11 mouse cellular contexts compared by ENCODE assay signal in genomic region chr9:114988610-114989327, GRCm38 (mm10). TPM values are rescaled to one million over a fixed set of nuclear protein-coding genes. Genes with fewer than 3 reads are reported as not detected.
DNase-seq lines count a peak whose midpoint lies in the region; ATAC-seq and TF ChIP-seq lines count a peak whose summit lies in the region.
"Had no signal": no experiment of that assay in that cellular context is flagged by ENCODE, and none has a peak within 500 bp of the region (broad histone marks: within the 10 kb centered on the region; RNA-seq: fewer than 3 reads in every experiment).

No protein-coding gene starts in this region.

- H3K36me3 ChIP-seq in forebrain, embryonic 16.5 days (ENCODE audit: control insufficient read depth, insufficient read depth), result no peaks in the 10 kb centered on the region
- no peaks in the 10 kb centered on the region for H3K36me3 ChIP-seq in forebrain, embryonic 11.5 days (ENCODE audit: control insufficient read depth, insufficient read depth, low read length)
- H3K36me3 ChIP-seq in midbrain, postnatal 0 days (ENCODE audit: insufficient read depth, low read length), result no peaks in the 10 kb centered on the region
- H3K36me3 ChIP-seq in lung, postnatal 0 days (ENCODE audit: insufficient read depth, low read length), result no peaks in the 10 kb centered on the region
- H3K36me3 ChIP-seq: liver, embryonic 12.5 days had no signal

- intact Hi-C loops in left cerebral cortex, postnatal 4 days (cut with DNase I), result no loop called here

- no peak for DNase-seq in forebrain, embryonic 11.5 days (ENCODE audit: low spot score)
- peak; percentile 60 for DNase-seq in left cerebral cortex, postnatal 4 days
- no peak for DNase-seq in left cerebral cortex, adult 8-10 months (ENCODE audit: low spot score in 2 of 2)
- DNase-seq in adipocyte (ENCODE audit: low spot score), result peak; percentile 32
- DNase-seq in midbrain, postnatal 0 days (ENCODE audit: low spot score), result peak; percentile 44
- DNase-seq in lung, postnatal 0 days (ENCODE audit: low spot score), result no peak
- DNase-seq in adrenal gland, adult 2 months, result no peak
- DNase-seq: gastrocnemius, postnatal 25 days; kidney, postnatal 4 days had no signal

- H3K4me2 ChIP-seq in forebrain, embryonic 16.5 days (ENCODE audit: low read length), result no peak overlapping the region
- H3K4me2 ChIP-seq in forebrain, embryonic 11.5 days (ENCODE audit: low read depth, low read length, severe bottlenecking), result no peak overlapping the region
- H3K4me2 ChIP-seq in midbrain, postnatal 0 days (ENCODE audit: low read depth, low read length, poor library complexity, severe bottlenecking), result no peak overlapping the region
- H3K4me2 ChIP-seq in lung, postnatal 0 days (replicated peaks; ENCODE audit: low read depth, low read length), result no peak overlapping the region
- H3K4me2 ChIP-seq: liver, embryonic 12.5 days had no signal

- H3K4me3 ChIP-seq in forebrain, embryonic 16.5 days (replicated peaks; ENCODE audit: low read length), result no peak overlapping the region
- H3K4me3 ChIP-seq in forebrain, embryonic 11.5 days (ENCODE audit: low read depth, low read length), result no peak overlapping the region
- H3K4me3 ChIP-seq in midbrain, postnatal 0 days (ENCODE audit: low read depth, low read length), result no peak overlapping the region
- H3K4me3 ChIP-seq in lung, postnatal 0 days (ENCODE audit: low read depth, low read length), result no peak overlapping the region
- H3K4me3 ChIP-seq: liver, embryonic 12.5 days had no signal

- WGBS in forebrain, embryonic 16.5 days, result 65% methylated on average over 6 of the region's 6 CpGs
- 80% methylated on average over 6 of the region's 6 CpGs for WGBS in forebrain, embryonic 11.5 days
- 63% methylated on average over 6 of the region's 6 CpGs for WGBS in midbrain, postnatal 0 days
- WGBS in lung, postnatal 0 days, result 58% methylated on average over 6 of the region's 6 CpGs

- H3K27ac ChIP-seq in forebrain, embryonic 16.5 days (ENCODE audit: low read length), result peak overlapping the region; percentile 47; the same call in 1 of the 2 replicates
- no peak overlapping the region for H3K27ac ChIP-seq in forebrain, embryonic 11.5 days (ENCODE audit: low read depth, low read length)
- H3K27ac ChIP-seq in midbrain, postnatal 0 days (ENCODE audit: low read depth, low read length), result 0 out of 2 replicates have a peak overlapping the region, but pooled peaks have one; percentile 38
- H3K27ac ChIP-seq in lung, postnatal 0 days (ENCODE audit: low read length), result no peak overlapping the region
- H3K27ac ChIP-seq: liver, embryonic 12.5 days had no signal

- no peak for TF ChIP-seq CTCF in midbrain, postnatal 0 days (IDR thresholded peaks at IDR 0.05)
- no peak for TF ChIP-seq CTCF in lung, postnatal 0 days (IDR thresholded peaks at IDR 0.05)

- TF ChIP-seq EP300 in lung, postnatal 0 days (IDR thresholded peaks at IDR 0.05), result no peak

- ATAC-seq in forebrain, embryonic 16.5 days, result no peak
- ATAC-seq in forebrain, embryonic 11.5 days (replicated peaks; ENCODE audit: low FRiP score), result no peak
- no peak for ATAC-seq in midbrain, postnatal 0 days (ENCODE audit: low FRiP score)
- no peak for ATAC-seq in lung, postnatal 0 days
- ATAC-seq: liver, embryonic 12.5 days had no signal

- H3K4me1 ChIP-seq in forebrain, embryonic 16.5 days (replicated peaks; ENCODE audit: control insufficient read depth, insufficient read depth, low read length), result peaks cover 6% of the 10 kb centered on the region
- no peaks in the 10 kb centered on the region for H3K4me1 ChIP-seq in forebrain, embryonic 11.5 days (replicated peaks; ENCODE audit: control insufficient read depth, insufficient read depth, low read length)
- H3K4me1 ChIP-seq in midbrain, postnatal 0 days (ENCODE audit: insufficient read depth, low read length), result no peaks in the 10 kb centered on the region
- no peaks in the 10 kb centered on the region for H3K4me1 ChIP-seq in lung, postnatal 0 days (ENCODE audit: insufficient read depth, low read depth, low read length)
- H3K4me1 ChIP-seq: liver, embryonic 12.5 days had no signal

- no peaks in the 10 kb centered on the region for H3K27me3 ChIP-seq in forebrain, embryonic 16.5 days (replicated peaks; ENCODE audit: control insufficient read depth, insufficient read depth, low read length)
- H3K27me3 ChIP-seq in forebrain, embryonic 11.5 days (ENCODE audit: control insufficient read depth, insufficient read depth, low read length), result no peaks in the 10 kb centered on the region
- no peaks in the 10 kb centered on the region for H3K27me3 ChIP-seq in midbrain, postnatal 0 days (ENCODE audit: insufficient read depth, low read length)
- H3K27me3 ChIP-seq in lung, postnatal 0 days (replicated peaks; ENCODE audit: insufficient read depth, low read length), result no peaks in the 10 kb centered on the region
- H3K27me3 ChIP-seq: liver, embryonic 12.5 days had no signal

- H3K9ac ChIP-seq in forebrain, embryonic 16.5 days (replicated peaks; ENCODE audit: low read depth, low read length), result no peak overlapping the region
- H3K9ac ChIP-seq in forebrain, embryonic 11.5 days (ENCODE audit: low read length), result no peak overlapping the region
- H3K9ac ChIP-seq in midbrain, postnatal 0 days (replicated peaks; ENCODE audit: low read length, poor library complexity, severe bottlenecking), result 0 out of 2 replicates have a peak overlapping the region, but pooled peaks have one; percentile 33
- no peak overlapping the region for H3K9ac ChIP-seq in lung, postnatal 0 days (replicated peaks; ENCODE audit: low read depth)
- H3K9ac ChIP-seq: liver, embryonic 12.5 days had no signal

- H3K9me3 ChIP-seq in forebrain, embryonic 16.5 days (ENCODE audit: control insufficient read depth, low read length), result peaks cover 8% of the 10 kb centered on the region; the same call in 1 of the 2 replicates
- no peaks in the 10 kb centered on the region for H3K9me3 ChIP-seq in forebrain, embryonic 11.5 days (ENCODE audit: control insufficient read depth, low read length)
- H3K9me3 ChIP-seq in midbrain, postnatal 0 days (ENCODE audit: low read length), result no peaks in the 10 kb centered on the region
- no peaks in the 10 kb centered on the region for H3K9me3 ChIP-seq in lung, postnatal 0 days (ENCODE audit: low read length)

RNA-seq across cellular contexts. Expression of gene Rps27rt, which starts 6.2 kb away (rescaled TPM):
- 169 and 228 TPM in 2 replicates for polyA plus RNA-seq in forebrain, embryonic 16.5 days (2015; fragmentation: Nextera tagmentation; extraction: Ambion mirVana)
- 318 and 355 TPM in 2 replicates for polyA plus RNA-seq in forebrain, embryonic 11.5 days (2014; fragmentation: Nextera tagmentation; extraction: Ambion mirVana)
- total RNA-seq in left cerebral cortex, postnatal 4 days (2021), result 10 to 100 TPM; 15.8 to 36.9 TPM
- 10 to 100 TPM in 3 of 4 experiments, 1 to 10 TPM in 1; 9.8 to 44.3 (median 37.3) TPM for total RNA-seq in left cerebral cortex, adult 8-10 months (2022)
- total RNA-seq in midbrain, postnatal 0 days (2014; rRNA removed), result 20.7 and 27.4 TPM in 2 replicates
- polyA plus RNA-seq in midbrain, postnatal 0 days (2015; fragmentation: Nextera tagmentation; extraction: Ambion mirVana), result 195 and 227 TPM in 2 replicates
- polyA plus RNA-seq in lung, postnatal 0 days (2015; fragmentation: Nextera tagmentation; extraction: Ambion mirVana), result 620 and 625 TPM in 2 replicates
- 10 to 100 TPM; 29.7 to 63.5 TPM for total RNA-seq in adrenal gland, adult 2 months (2021)
- 2.0 and 2.8 TPM in 2 replicates for polyA plus RNA-seq in adrenal gland, adult 2 months (2012; rRNA removed)

RNA-seq across cellular contexts. Expression of gene Osbpl10, which starts 10.4 kb away (rescaled TPM):
- 1.6 and 2.8 TPM in 2 replicates for polyA plus RNA-seq in forebrain, embryonic 16.5 days (2015; fragmentation: Nextera tagmentation; extraction: Ambion mirVana)
- polyA plus RNA-seq in forebrain, embryonic 11.5 days (2014; fragmentation: Nextera tagmentation; extraction: Ambion mirVana), result 1.0 and 1.6 TPM in 2 replicates
- 10 to 100 TPM; 41.1 to 42.8 TPM for total RNA-seq in left cerebral cortex, postnatal 4 days (2021)
- 10 to 100 TPM; 39.9 to 46.4 (median 45.2) TPM for total RNA-seq in left cerebral cortex, adult 8-10 months (2022)
- 22.5 and 23.5 TPM in 2 replicates for total RNA-seq in midbrain, postnatal 0 days (2014; rRNA removed)
- 3.0 and 3.2 TPM in 2 replicates for polyA plus RNA-seq in midbrain, postnatal 0 days (2015; fragmentation: Nextera tagmentation; extraction: Ambion mirVana)
- 2.2 and 2.6 TPM in 2 replicates for polyA plus RNA-seq in lung, postnatal 0 days (2015; fragmentation: Nextera tagmentation; extraction: Ambion mirVana)
- 1 to 10 TPM; 4.4 to 6.2 TPM for total RNA-seq in adrenal gland, adult 2 months (2021)
- polyA plus RNA-seq in adrenal gland, adult 2 months (2012; rRNA removed), result 2.6 and 3.3 TPM in 2 replicates

RNA-seq across cellular contexts. Expression of gene Gpd1l, which starts 55.0 kb away (rescaled TPM):
- polyA plus RNA-seq in forebrain, embryonic 16.5 days (2015; fragmentation: Nextera tagmentation; extraction: Ambion mirVana), result 34.4 and 36.1 TPM in 2 replicates
- 11.2 and 12.3 TPM in 2 replicates for polyA plus RNA-seq in forebrain, embryonic 11.5 days (2014; fragmentation: Nextera tagmentation; extraction: Ambion mirVana)
- 100 to 1,000 TPM in 1 of 2 experiments, 10 to 100 TPM in 1; 90.9 to 101 TPM for total RNA-seq in left cerebral cortex, postnatal 4 days (2021)
- total RNA-seq in left cerebral cortex, adult 8-10 months (2022), result 10 to 100 TPM; 77.7 to 91.2 (median 80.0) TPM
- 72.1 and 77.7 TPM in 2 replicates for total RNA-seq in midbrain, postnatal 0 days (2014; rRNA removed)
- polyA plus RNA-seq in midbrain, postnatal 0 days (2015; fragmentation: Nextera tagmentation; extraction: Ambion mirVana), result 39.2 and 39.3 TPM in 2 replicates
- 12.7 and 13.7 TPM in 2 replicates for polyA plus RNA-seq in lung, postnatal 0 days (2015; fragmentation: Nextera tagmentation; extraction: Ambion mirVana)
- total RNA-seq in adrenal gland, adult 2 months (2021), result 10 to 100 TPM; 30.9 to 33.1 TPM
- polyA plus RNA-seq in adrenal gland, adult 2 months (2012; rRNA removed), result 10.8 and 12.4 TPM in 2 replicates

Comparison
In these comparisons a context has a peak if more than half of its experiments do, and no peak if none do; other contexts are left out.
1. H3K27ac ChIP-seq: peak in forebrain, embryonic 16.5 days (single experiment) and midbrain, postnatal 0 days (single experiment); none in forebrain, embryonic 11.5 days (single experiment) and lung, postnatal 0 days (single experiment).
2. DNase-seq: peak in left cerebral cortex, postnatal 4 days (single experiment), adipocyte (single experiment) and midbrain, postnatal 0 days (single experiment); none in forebrain, embryonic 11.5 days (single experiment), left cerebral cortex, adult 8-10 months (0 of 2), lung, postnatal 0 days (single experiment) and adrenal gland, adult 2 months (single experiment).
3. RNA of gene Rps27rt, which starts 6.2 kb away (polyA plus RNA-seq): 620 to 625 TPM in lung, postnatal 0 days, 318 to 355 TPM in forebrain, embryonic 11.5 days, 195 to 227 TPM in midbrain, postnatal 0 days and 169 to 228 TPM in forebrain, embryonic 16.5 days; 2.0 to 2.8 TPM in adrenal gland, adult 2 months; every median in the first group is over 10 times any median in the second.